Mouse (Mus musculus) induced T-regulatory cell, adult 2 months (primary cell): ENCODE results near the gene Slc6a2.
A peak's percentile ranks its signal among the peaks of the same experiment; 100 is the strongest.

Source experiments
- DNase-seq: peaks from one replicate; pipeline ENCODE4 v3.0.0-alpha.2; 2012; ENCODE audit warnings: low read depth

Gene Slc6a2

GRCm38 (mm10) chr8:92959779-92960178 lies at the start of gene Slc6a2:
Slc6a2 (plus strand) TSS chr8:92960079.
- no peak for DNase-seq

GRCm38 (mm10) chr8:92911477-92911876 lies 48.4 kb upstream of the Slc6a2 start:
- no peak for DNase-seq

- DNase-seq = no peak
Observed at GRCm38 (mm10) chr8:92913396-92913795, 46.5 kb upstream of the Slc6a2 start.

- no peak for DNase-seq
Observed at GRCm38 (mm10) chr8:92916082-92916481, 43.8 kb upstream of the Slc6a2 start.

GRCm38 (mm10) chr8:92921768-92922167 lies 38.1 kb upstream of the Slc6a2 start:
- DNase-seq = no peak

- DNase-seq = no peak
Observed at GRCm38 (mm10) chr8:92928986-92929385, 30.9 kb upstream of the Slc6a2 start.

GRCm38 (mm10) chr8:92938056-92938455 lies 21.8 kb upstream of the Slc6a2 start:
- no peak for DNase-seq

GRCm38 (mm10) chr8:92949071-92949470 lies 10.8 kb upstream of the Slc6a2 start:
- DNase-seq = no peak

- no peak for DNase-seq
Observed at GRCm38 (mm10) chr8:92950639-92951371, 9.1 kb upstream of the Slc6a2 start.

- DNase-seq = no peak
Observed at GRCm38 (mm10) chr8:92954044-92954443, 5.8 kb upstream of the Slc6a2 start.

GRCm38 (mm10) chr8:92960451-92960911 lies 602 bp downstream of the Slc6a2 start:
- no peak for DNase-seq

GRCm38 (mm10) chr8:92961088-92961487 lies 1.2 kb downstream of the Slc6a2 start:
- DNase-seq = no peak

- no peak for DNase-seq
Observed at GRCm38 (mm10) chr8:92964556-92964955, 4.7 kb downstream of the Slc6a2 start.

GRCm38 (mm10) chr8:92972949-92973348 lies 13.1 kb downstream of the Slc6a2 start:
- DNase-seq = no peak

GRCm38 (mm10) chr8:92976656-92977055 lies 16.8 kb downstream of the Slc6a2 start:
- no peak for DNase-seq

GRCm38 (mm10) chr8:92982491-92982890 lies 22.6 kb downstream of the Slc6a2 start:
- DNase-seq = no peak

GRCm38 (mm10) chr8:92984376-92984775 lies 24.5 kb downstream of the Slc6a2 start:
- no peak for DNase-seq

- DNase-seq = no peak
Observed at GRCm38 (mm10) chr8:92996840-92997239, 37.0 kb downstream of the Slc6a2 start.

GRCm38 (mm10) chr8:92998600-92998999 lies 38.7 kb downstream of the Slc6a2 start:
- DNase-seq = peak; percentile 25

GRCm38 (mm10) chr8:93010286-93010685 lies 50.4 kb downstream of the Slc6a2 start:
- peak; percentile 43 for DNase-seq

- DNase-seq = peak; percentile 63
Observed at GRCm38 (mm10) chr8:93011439-93011838, 51.6 kb downstream of the Slc6a2 start.

GRCm38 (mm10) chr8:93012226-93012625 lies 52.3 kb downstream of the Slc6a2 start:
- no peak for DNase-seq

GRCm38 (mm10) chr8:93014300-93014699 lies 54.4 kb downstream of the Slc6a2 start:
- no peak for DNase-seq

- DNase-seq = no peak
Observed at GRCm38 (mm10) chr8:93021738-93022137, 61.9 kb downstream of the Slc6a2 start.
